Mouse (Mus musculus): Measurements from ENCODE around the gene Ccr8. TPM values are rescaled to one million over a fixed set of nuclear protein-coding genes. Genes with fewer than 3 reads are reported as not detected.

Ccr8 gene
- not detected in 2 replicates for total RNA-seq (2017)

GRCm38 (mm10) chr9:120091696-120092238 is at the start of gene Ccr8:
Gene Ccr8 (plus strand): TSS chr9:120092114.
- ATAC-seq (ENCODE audit: extremely low read depth, insufficient number of reproducible peaks, low FRiP score, poor library complexity, severe bottlenecking): no peak

GRCm38 (mm10) chr9:120043115-120043514 is 48.8 kb upstream of the Ccr8 start:
- ATAC-seq (ENCODE audit: extremely low read depth, insufficient number of reproducible peaks, low FRiP score, poor library complexity, severe bottlenecking): peak; percentile 42; the same call in 1 of the 2 replicates

- no peak for ATAC-seq (ENCODE audit: extremely low read depth, insufficient number of reproducible peaks, low FRiP score, poor library complexity, severe bottlenecking)
These were observed 43.4 kb upstream of the Ccr8 start for GRCm38 (mm10) chr9:120048495-120048894.

- ATAC-seq (ENCODE audit: extremely low read depth, insufficient number of reproducible peaks, low FRiP score, poor library complexity, severe bottlenecking): no peak
These were observed 42.5 kb upstream of the Ccr8 start for GRCm38 (mm10) chr9:120049407-120049806.

GRCm38 (mm10) chr9:120054545-120055277 is 37.2 kb upstream of the Ccr8 start:
- ATAC-seq (ENCODE audit: extremely low read depth, insufficient number of reproducible peaks, low FRiP score, poor library complexity, severe bottlenecking): peak; percentile 32

- no peak for ATAC-seq (ENCODE audit: extremely low read depth, insufficient number of reproducible peaks, low FRiP score, poor library complexity, severe bottlenecking)
These were observed 35.7 kb upstream of the Ccr8 start for GRCm38 (mm10) chr9:120056201-120056600.

- peak; percentile 65 for ATAC-seq (ENCODE audit: extremely low read depth, insufficient number of reproducible peaks, low FRiP score, poor library complexity, severe bottlenecking)
These were observed 33.2 kb upstream of the Ccr8 start for GRCm38 (mm10) chr9:120058730-120059129.

GRCm38 (mm10) chr9:120064317-120064716 is 27.6 kb upstream of the Ccr8 start:
- ATAC-seq (ENCODE audit: extremely low read depth, insufficient number of reproducible peaks, low FRiP score, poor library complexity, severe bottlenecking): no peak

GRCm38 (mm10) chr9:120067609-120068008 is 24.3 kb upstream of the Ccr8 start:
- no peak for ATAC-seq (ENCODE audit: extremely low read depth, insufficient number of reproducible peaks, low FRiP score, poor library complexity, severe bottlenecking)

- ATAC-seq (ENCODE audit: extremely low read depth, insufficient number of reproducible peaks, low FRiP score, poor library complexity, severe bottlenecking): peak; percentile 26; the same call in 1 of the 2 replicates
These were observed 23.9 kb upstream of the Ccr8 start for GRCm38 (mm10) chr9:120068047-120068446.

GRCm38 (mm10) chr9:120069779-120070178 is 22.1 kb upstream of the Ccr8 start, which contains the start of gene Cx3cr1:
Gene Cx3cr1 (minus strand): TSS chr9:120069879.
- no peak for ATAC-seq (ENCODE audit: extremely low read depth, insufficient number of reproducible peaks, low FRiP score, poor library complexity, severe bottlenecking)

GRCm38 (mm10) chr9:120071251-120071650 is 20.7 kb upstream of the Ccr8 start:
- ATAC-seq (ENCODE audit: extremely low read depth, insufficient number of reproducible peaks, low FRiP score, poor library complexity, severe bottlenecking): no peak

GRCm38 (mm10) chr9:120073169-120073568 is 18.7 kb upstream of the Ccr8 start:
- peak; percentile 88 for ATAC-seq (ENCODE audit: extremely low read depth, insufficient number of reproducible peaks, low FRiP score, poor library complexity, severe bottlenecking)

- ATAC-seq (ENCODE audit: extremely low read depth, insufficient number of reproducible peaks, low FRiP score, poor library complexity, severe bottlenecking): no peak
These were observed 17.4 kb upstream of the Ccr8 start for GRCm38 (mm10) chr9:120074516-120074915.

GRCm38 (mm10) chr9:120078241-120078640 is 13.7 kb upstream of the Ccr8 start:
- ATAC-seq (ENCODE audit: extremely low read depth, insufficient number of reproducible peaks, low FRiP score, poor library complexity, severe bottlenecking): no peak

GRCm38 (mm10) chr9:120079901-120080300 is 12.0 kb upstream of the Ccr8 start:
- no peak for ATAC-seq (ENCODE audit: extremely low read depth, insufficient number of reproducible peaks, low FRiP score, poor library complexity, severe bottlenecking)

- no peak for ATAC-seq (ENCODE audit: extremely low read depth, insufficient number of reproducible peaks, low FRiP score, poor library complexity, severe bottlenecking)
These were observed 11.3 kb upstream of the Ccr8 start for GRCm38 (mm10) chr9:120080546-120081108.

- no peak for ATAC-seq (ENCODE audit: extremely low read depth, insufficient number of reproducible peaks, low FRiP score, poor library complexity, severe bottlenecking)
These were observed 10.7 kb upstream of the Ccr8 start for GRCm38 (mm10) chr9:120081247-120081646.

- ATAC-seq (ENCODE audit: extremely low read depth, insufficient number of reproducible peaks, low FRiP score, poor library complexity, severe bottlenecking): no peak
These were observed 9.9 kb upstream of the Ccr8 start for GRCm38 (mm10) chr9:120081967-120082366.

GRCm38 (mm10) chr9:120082691-120083090 is 9.2 kb upstream of the Ccr8 start:
- ATAC-seq (ENCODE audit: extremely low read depth, insufficient number of reproducible peaks, low FRiP score, poor library complexity, severe bottlenecking): peak; percentile 16; the same call in 1 of the 2 replicates

Measured in neutrophil, adult 5-6 weeks (primary cell).